Mouse (Mus musculus): ENCODE results near the gene Usp18. TPM values are rescaled to one million over a fixed set of nuclear protein-coding genes. Genes with fewer than 3 reads are reported as not detected.

The Usp18 gene
- polyA plus RNA-seq, 1 experiment: 9.9 TPM

DNA sequence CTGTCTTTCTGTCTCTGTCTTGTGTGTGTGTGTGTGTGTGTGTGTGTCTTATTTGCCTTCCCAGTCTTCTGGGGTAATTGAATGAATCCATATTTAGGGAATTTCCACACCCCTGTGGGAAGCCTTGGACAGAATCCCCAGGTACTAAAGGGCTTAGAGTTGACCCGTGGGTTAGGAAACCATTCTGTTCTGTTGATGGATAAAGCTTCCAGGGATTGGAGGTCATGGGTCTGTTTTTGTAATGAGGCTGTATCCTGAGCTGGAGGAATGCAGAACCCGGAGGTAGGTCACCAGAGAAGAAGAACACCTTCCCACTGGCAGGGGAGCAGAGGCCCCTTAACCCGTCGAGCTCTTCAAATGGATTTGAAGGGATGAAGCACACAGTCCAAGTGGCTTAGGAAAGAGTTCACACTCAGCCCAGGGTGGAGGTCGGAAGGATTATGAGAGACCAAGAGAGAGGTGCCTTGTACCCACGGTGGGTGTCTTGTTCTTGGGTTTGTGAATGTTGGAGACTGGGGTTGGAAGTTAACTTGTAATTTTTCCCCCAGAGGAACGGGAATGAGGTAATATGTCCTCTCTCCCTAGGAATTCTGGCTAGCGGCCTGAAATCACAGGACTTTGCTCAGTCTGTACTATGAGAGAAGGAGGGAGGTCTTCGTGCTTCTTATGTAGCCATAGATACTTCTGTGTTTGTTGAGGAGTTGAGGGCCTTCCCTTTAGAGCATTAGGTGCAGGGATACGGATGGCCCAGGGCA is 57.9 kb downstream of the Usp18 start:
- TF ChIP-seq POLR2A (IDR thresholded peaks at IDR 0.05; ENCODE audit: low read depth, low read length): no peak
- no peak for TF ChIP-seq CTCF (IDR thresholded peaks at IDR 0.05; ENCODE audit: extremely low read depth, insufficient read depth, insufficient read length, insufficient replicate concordance)
- 78% methylated on average over 10 of the region's 10 CpGs for WGBS
- no peaks in the 10 kb centered on the region for H3K4me1 ChIP-seq (ENCODE audit: control insufficient read depth, insufficient read depth, insufficient read length)
- H3K36me3 ChIP-seq (ENCODE audit: control insufficient read depth, insufficient read depth, low read length): no peaks in the 10 kb centered on the region
- H3K4me3 ChIP-seq (ENCODE audit: extremely low read depth, insufficient read depth, insufficient read length): no peak overlapping the region
- DNase-seq (ENCODE audit: low read depth in 1 of 2, low spot score in 2 of 2): no peak
- H3K27me3 ChIP-seq (ENCODE audit: control insufficient read depth, insufficient read depth, low read length): no peaks in the 10 kb centered on the region
- no peak overlapping the region for H3K27ac ChIP-seq (ENCODE audit: insufficient read depth, low read length)

DNA sequence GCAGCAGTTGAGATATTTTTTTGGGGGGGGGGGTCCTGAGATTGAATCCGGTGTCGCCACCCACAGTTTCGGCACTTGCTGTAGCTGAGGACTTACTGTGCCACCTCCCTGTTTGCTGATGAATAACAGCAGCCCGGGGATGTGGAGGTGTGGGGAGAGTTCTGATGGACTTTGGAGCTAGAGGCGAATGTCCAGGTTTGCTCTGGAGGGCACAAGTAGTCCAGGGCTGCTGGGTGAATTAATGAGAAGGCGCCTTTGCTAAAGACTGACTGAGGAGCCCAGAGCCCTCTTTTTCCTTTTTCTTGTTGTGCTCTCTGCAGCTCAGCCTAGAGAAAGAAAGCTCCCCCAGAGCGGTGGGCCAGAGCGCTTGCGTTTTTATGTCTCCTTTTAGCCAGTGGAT is 58.9 kb downstream of the Usp18 start:
- DNase-seq (ENCODE audit: low read depth in 1 of 2, low spot score in 2 of 2): no peak
- WGBS: 86% methylated on average over 9 of the region's 9 CpGs
- H3K4me3 ChIP-seq (ENCODE audit: extremely low read depth, insufficient read depth, insufficient read length): no peak overlapping the region
- H3K4me1 ChIP-seq (ENCODE audit: control insufficient read depth, insufficient read depth, insufficient read length): no peaks in the 10 kb centered on the region
- no peaks in the 10 kb centered on the region for H3K27me3 ChIP-seq (ENCODE audit: control insufficient read depth, insufficient read depth, low read length)
- H3K36me3 ChIP-seq (ENCODE audit: control insufficient read depth, insufficient read depth, low read length): no peaks in the 10 kb centered on the region
- TF ChIP-seq POLR2A (IDR thresholded peaks at IDR 0.05; ENCODE audit: low read depth, low read length): no peak
- H3K27ac ChIP-seq (ENCODE audit: insufficient read depth, low read length): no peak overlapping the region

DNA sequence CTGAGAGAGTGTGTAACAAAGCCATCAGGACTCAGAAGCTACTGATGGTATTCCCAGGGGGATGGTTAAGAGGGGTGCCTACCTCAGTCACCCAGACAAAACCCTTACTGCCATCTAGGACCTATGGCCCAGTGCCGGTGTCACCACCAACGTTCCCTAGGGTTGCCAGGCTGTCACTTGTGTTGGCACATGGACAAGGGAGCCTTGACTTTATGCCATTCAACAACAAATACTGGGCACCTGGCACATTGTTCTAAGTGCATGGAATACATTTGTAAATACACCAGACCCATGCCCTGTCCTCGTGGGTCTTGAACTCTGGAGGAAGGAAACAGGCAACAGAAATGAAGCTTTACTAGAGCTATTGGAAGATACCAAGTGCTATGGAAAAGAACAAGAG is 59.9 kb downstream of the Usp18 start:
- Histone ChIP-seq H3K27ac (ENCODE audit: insufficient read depth, low read length) (no peak overlapping the region), H3K27me3 (ENCODE audit: control insufficient read depth, insufficient read depth, low read length) (no peaks in the 10 kb centered on the region), H3K36me3 (ENCODE audit: control insufficient read depth, insufficient read depth, low read length) (no peaks in the 10 kb centered on the region), H3K4me1 (ENCODE audit: control insufficient read depth, insufficient read depth, insufficient read length) (no peaks in the 10 kb centered on the region), H3K4me3 (ENCODE audit: extremely low read depth, insufficient read depth, insufficient read length) (no peak overlapping the region)
- 83% methylated on average over 3 of the region's 3 CpGs for WGBS
- TF ChIP-seq POLR2A (IDR thresholded peaks at IDR 0.05; ENCODE audit: low read depth, low read length) (no peak), CTCF (IDR thresholded peaks at IDR 0.05; ENCODE audit: extremely low read depth, insufficient read depth, insufficient read length, insufficient replicate concordance) (no peak)
- DNase-seq (ENCODE audit: low read depth in 1 of 2, low spot score in 2 of 2): no peak

DNA sequence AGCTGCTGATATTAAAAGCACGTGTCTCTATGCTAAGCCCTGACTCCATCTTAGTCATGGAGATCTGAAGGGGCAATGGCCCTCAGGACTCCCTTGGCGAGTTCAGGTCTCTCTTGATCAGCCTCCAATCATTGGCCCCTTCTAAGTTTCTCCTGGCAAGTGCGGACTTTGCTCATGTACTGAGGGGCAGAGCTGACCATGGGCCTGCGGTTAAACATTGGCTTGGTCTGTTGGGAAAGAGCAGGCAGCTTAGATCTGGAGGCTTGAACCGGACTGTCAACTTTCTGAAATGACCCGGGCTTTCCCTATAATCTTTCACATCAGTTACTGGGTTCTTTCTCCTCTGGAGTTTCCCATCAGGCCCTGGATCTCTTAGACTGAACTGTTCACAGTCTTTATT is 65.3 kb downstream of the Usp18 start:
- H3K27ac ChIP-seq (ENCODE audit: insufficient read depth, low read length): no peak overlapping the region
- no peaks in the 10 kb centered on the region for H3K4me1 ChIP-seq (ENCODE audit: control insufficient read depth, insufficient read depth, insufficient read length)
- DNase-seq (ENCODE audit: low read depth in 1 of 2, low spot score in 2 of 2): no peak
- 90% methylated on average over 6 of the region's 6 CpGs for WGBS
- no peaks in the 10 kb centered on the region for H3K27me3 ChIP-seq (ENCODE audit: control insufficient read depth, insufficient read depth, low read length)
- no peak for TF ChIP-seq CTCF (IDR thresholded peaks at IDR 0.05; ENCODE audit: extremely low read depth, insufficient read depth, insufficient read length, insufficient replicate concordance)
- TF ChIP-seq POLR2A (IDR thresholded peaks at IDR 0.05; ENCODE audit: low read depth, low read length): no peak
- H3K36me3 ChIP-seq (ENCODE audit: control insufficient read depth, insufficient read depth, low read length): no peaks in the 10 kb centered on the region
- H3K4me3 ChIP-seq (ENCODE audit: extremely low read depth, insufficient read depth, insufficient read length): no peak overlapping the region

DNA sequence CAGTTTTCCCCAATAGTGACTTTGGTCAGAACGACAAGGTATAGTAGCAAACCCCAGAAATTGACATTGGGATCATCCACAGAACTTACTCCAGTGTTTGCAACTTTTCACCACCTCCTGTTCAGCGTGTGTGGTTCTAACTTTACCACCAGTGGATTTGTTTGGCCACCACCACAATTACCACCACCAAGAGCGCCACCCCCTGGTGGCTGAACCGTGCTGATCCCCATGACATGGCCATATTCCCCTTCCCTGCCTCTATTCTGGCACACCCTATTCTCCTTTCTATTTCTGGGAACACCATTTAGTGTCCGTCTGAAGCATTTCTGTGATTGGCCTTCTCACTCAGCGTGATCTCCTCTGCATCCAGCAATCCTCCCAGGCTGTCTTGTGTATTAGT is 73.4 kb downstream of the Usp18 start:
- no peaks in the 10 kb centered on the region; the same call in 1 of the 2 replicates for H3K27me3 ChIP-seq (ENCODE audit: control insufficient read depth, insufficient read depth, low read length)
- no peaks in the 10 kb centered on the region for H3K36me3 ChIP-seq (ENCODE audit: control insufficient read depth, insufficient read depth, low read length)
- DNase-seq (ENCODE audit: low read depth in 1 of 2, low spot score in 2 of 2): no peak
- no peak overlapping the region for H3K4me3 ChIP-seq (ENCODE audit: extremely low read depth, insufficient read depth, insufficient read length)
- no peaks in the 10 kb centered on the region for H3K4me1 ChIP-seq (ENCODE audit: control insufficient read depth, insufficient read depth, insufficient read length)
- 68% methylated on average over 6 of the region's 6 CpGs for WGBS
- TF ChIP-seq CTCF (IDR thresholded peaks at IDR 0.05; ENCODE audit: extremely low read depth, insufficient read depth, insufficient read length, insufficient replicate concordance) (peak; percentile 22; the same call in 1 of the 2 replicates), POLR2A (IDR thresholded peaks at IDR 0.05; ENCODE audit: low read depth, low read length) (no peak)
- no peak overlapping the region for H3K27ac ChIP-seq (ENCODE audit: insufficient read depth, low read length)

Other genes with a start within 250 kb of the Usp18 start
- 11.2 and 11.4 TPM in 2 replicates for gene Mical3, start 114.9 kb upstream of the Usp18 start, polyA plus RNA-seq (2012; rRNA removed)
- 8.3 and 9.9 TPM in 2 replicates for gene Pex26, start 62.2 kb upstream of the Usp18 start, polyA plus RNA-seq (2012; rRNA removed)
- gene Tuba8, start 35.2 kb upstream of the Usp18 start, polyA plus RNA-seq (2012; rRNA removed): 1.2 TPM in 2 replicates
- gene Slc6a13, start 54.3 kb downstream of the Usp18 start, polyA plus RNA-seq (2012; rRNA removed): 1.5 and 2.1 TPM in 2 replicates
- gene Slc6a12, start 97.2 kb downstream of the Usp18 start, polyA plus RNA-seq (2012; rRNA removed): 1.9 and 2.4 TPM in 2 replicates
- gene Iqsec3, start 227.8 kb downstream of the Usp18 start, polyA plus RNA-seq (2012; rRNA removed): not detected in 2 replicates